Mouse (Mus musculus): ENCODE data around the gene Hsd17b11. TPM values are rescaled to one million over a fixed set of nuclear protein-coding genes. Genes with fewer than 3 reads are reported as not detected.

The Hsd17b11 gene
- polyA plus RNA-seq, 1 experiment from 2014 or later: 6.2 TPM

DNA sequence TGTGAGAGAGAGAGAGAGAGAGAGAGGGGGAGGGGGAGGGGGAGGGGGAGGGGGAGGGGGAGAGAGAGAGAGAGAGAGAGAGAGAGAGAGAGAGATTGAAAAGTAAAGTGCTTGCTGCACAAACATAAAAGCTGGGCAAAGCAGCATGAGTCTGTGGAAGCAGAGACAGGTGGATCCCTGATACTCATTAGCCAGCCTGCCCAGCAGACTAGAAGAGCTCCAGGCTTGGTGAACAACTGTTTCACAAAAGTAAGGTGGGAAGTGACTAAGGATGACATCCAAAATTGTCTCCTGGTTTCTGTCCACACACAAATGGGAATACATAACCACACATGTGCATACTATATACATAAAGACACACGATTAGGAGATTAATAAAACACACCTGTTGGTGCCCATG is 81.9 kb downstream of the Hsd17b11 start:
- 57% methylated on average over 1 of the region's 1 CpGs for WGBS
- H3K27me3 ChIP-seq (ENCODE audit: control insufficient read depth, insufficient read depth, low read depth, low read length): no peaks in the 10 kb centered on the region; the same call in 1 of the 2 replicates

More for the DNA sequence above, 81.9 kb downstream of the Hsd17b11 start:
- H3K4me3 ChIP-seq (ENCODE audit: low read length): no peak overlapping the region
- H3K9me3 ChIP-seq (ENCODE audit: control insufficient read depth, low read length): no peaks in the 10 kb centered on the region
- no peak overlapping the region for H3K9ac ChIP-seq (ENCODE audit: low read length)
- no peaks in the 10 kb centered on the region for H3K4me1 ChIP-seq (replicated peaks; ENCODE audit: control insufficient read depth, insufficient read depth, low read length)
- H3K4me2 ChIP-seq (ENCODE audit: low read depth, low read length): no peak overlapping the region
- no peaks in the 10 kb centered on the region for H3K36me3 ChIP-seq (ENCODE audit: control insufficient read depth, insufficient read depth, low read length)
- no peak for ATAC-seq (ENCODE audit: low read depth)
- no peak overlapping the region for H3K27ac ChIP-seq (ENCODE audit: low read length)

Small RNA genes lying within 50 kb of the gene (microRNA-seq; reads per million reads assigned to microRNA genes)
- 2.0 reads per million, percentile 3 among the genes with 10 or more reads in this experiment for gene Mir5619

Other genes starting within 250 kb of the Hsd17b11 start
- gene Klhl8, start 110.7 kb downstream of the Hsd17b11 start, polyA plus RNA-seq (2015; fragmentation: Nextera tagmentation; extraction: Ambion mirVana): 11.1 and 11.3 TPM in 2 replicates
- gene Hsd17b13, start 44.5 kb downstream of the Hsd17b11 start, polyA plus RNA-seq (2015; fragmentation: Nextera tagmentation; extraction: Ambion mirVana): 0.19 and 0.91 TPM in 2 replicates
- gene Nudt9, start 24.4 kb upstream of the Hsd17b11 start, polyA plus RNA-seq (2015; fragmentation: Nextera tagmentation; extraction: Ambion mirVana): 58.6 and 60.8 TPM in 2 replicates
- not detected in 2 replicates for gene Gm17660, start 55.7 kb upstream of the Hsd17b11 start, polyA plus RNA-seq (2015; fragmentation: Nextera tagmentation; extraction: Ambion mirVana)
- 433 and 435 TPM in 2 replicates for gene Sparcl1, start 91.8 kb upstream of the Hsd17b11 start, polyA plus RNA-seq (2015; fragmentation: Nextera tagmentation; extraction: Ambion mirVana)
- 0.06 TPM in 1 of 2 replicates, not detected in the other for gene Dspp, start 148.8 kb upstream of the Hsd17b11 start, polyA plus RNA-seq (2015; fragmentation: Nextera tagmentation; extraction: Ambion mirVana)
- 0.55 and 4.7 TPM in 2 replicates for gene Dmp1, start 180.7 kb upstream of the Hsd17b11 start, polyA plus RNA-seq (2015; fragmentation: Nextera tagmentation; extraction: Ambion mirVana)

All from lung, embryonic 16.5 days (tissue).